Mouse (Mus musculus) adrenal gland, postnatal 4 days (tissue): ENCODE measurements around the gene Kif17. TPM values are rescaled to one million over a fixed set of nuclear protein-coding genes. Genes with fewer than 3 reads are reported as not detected.

ENCODE experiments used
- DNase-seq, 2 experiments: peaks; one replicate each; pipeline ENCODE4 v3.0.0; 2021 to 2022; ENCODE audit warnings: low spot score in 2 of 2, mixed read lengths in 2 of 2
- long read RNA-seq, 2 experiments: library from polyadenylated mRNA; stranded (forward); transcript quantifications; one replicate each; pipeline ENCODE4 v2.0.0; 2021
- total RNA-seq, 2 experiments: library from RNA; stranded (reverse); gene quantifications; 2 replicates each; pipeline ENCODE4 v1.2.3; 2021

Kif17 gene
- total RNA-seq, result 1 to 10 TPM; 5.6 to 6.7 TPM
- long read RNA-seq, experiment 1, partial matches to known transcripts, result 2 of 7 reads
- long read RNA-seq, experiment 1, other reads (novel, unspliced or antisense), result 5 of 7 reads
- long read RNA-seq, experiment 2, partial matches to known transcripts, result 1 of 14 reads
- long read RNA-seq, experiment 2, other reads (novel, unspliced or antisense), result 13 of 14 reads

DNA sequence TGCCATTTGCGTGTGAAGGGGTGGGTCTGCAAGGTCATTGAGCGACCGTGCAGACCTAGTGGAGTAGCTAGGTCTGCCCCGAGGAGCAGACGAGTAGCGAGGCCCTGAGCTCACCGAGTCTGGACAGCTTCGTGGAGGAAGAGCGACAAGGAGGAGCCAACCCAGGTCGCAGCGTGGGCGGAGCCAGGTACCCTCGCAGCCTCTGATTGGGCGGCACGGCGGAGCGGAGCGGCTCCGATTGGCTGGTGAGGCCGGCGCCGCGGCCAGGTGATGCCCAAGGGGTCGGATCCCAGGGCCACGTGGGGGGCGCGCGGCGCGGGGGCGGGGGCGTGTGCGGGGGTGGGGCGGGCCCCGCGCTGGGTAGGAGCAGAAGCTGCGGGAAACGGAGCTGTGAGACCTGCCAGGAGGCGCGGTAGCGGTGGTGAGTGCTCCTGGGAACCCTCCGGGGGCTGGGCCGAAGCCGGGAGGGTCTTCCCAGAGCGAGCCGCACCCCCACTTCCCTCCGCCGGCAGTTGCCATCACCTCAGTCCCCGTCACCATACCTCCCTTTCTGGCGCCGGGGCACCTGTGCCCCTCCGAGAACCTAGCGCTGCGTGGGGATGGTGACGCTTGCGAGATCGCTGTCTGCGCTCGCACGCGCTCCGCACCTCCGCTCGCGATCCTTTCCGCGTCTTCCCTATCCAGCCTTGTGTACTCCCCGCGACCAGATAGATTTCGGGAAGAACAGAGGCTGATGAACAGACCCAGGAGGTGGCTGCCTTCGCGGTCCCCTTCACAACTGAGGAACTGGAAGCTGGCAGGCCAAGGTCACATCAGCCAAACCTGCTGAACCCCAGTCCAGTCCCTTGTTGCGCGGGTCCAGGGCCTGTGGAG, at the start of gene Kif17, which contains the start of gene Sh2d5:
Kif17 (plus strand) TSS at position 348 of the 873 bp plus-strand sequence.
Sh2d5 (plus strand) TSS at position 316 of the 873 bp plus-strand sequence.
- DNase-seq, result peak; percentile 35 to 40

DNA sequence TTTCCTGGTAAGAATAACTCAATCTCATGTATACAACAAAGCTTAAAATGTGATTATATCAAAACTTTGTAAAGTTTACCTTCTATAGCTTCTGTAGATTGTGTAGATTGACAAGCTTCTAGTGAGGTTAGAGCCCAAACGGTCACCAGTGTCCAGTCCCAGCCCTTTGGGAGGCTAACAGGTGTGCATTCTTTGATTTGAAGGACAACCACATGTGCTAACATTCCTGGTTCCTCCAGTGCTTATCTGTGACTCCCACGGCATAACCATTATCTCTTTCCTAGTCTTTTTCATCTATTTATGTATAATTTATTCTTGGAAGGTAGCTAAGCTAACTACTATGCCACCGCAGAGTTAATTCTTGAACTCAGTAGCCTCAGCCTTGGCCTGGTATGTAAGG, 49.5 kb upstream of the Kif17 start:
- DNase-seq, result no peak

- DNase-seq, result no peak
These were observed 48.5 kb upstream of the Kif17 start for GRCm38 (mm10) chr4:138201696-138202095.

DNA sequence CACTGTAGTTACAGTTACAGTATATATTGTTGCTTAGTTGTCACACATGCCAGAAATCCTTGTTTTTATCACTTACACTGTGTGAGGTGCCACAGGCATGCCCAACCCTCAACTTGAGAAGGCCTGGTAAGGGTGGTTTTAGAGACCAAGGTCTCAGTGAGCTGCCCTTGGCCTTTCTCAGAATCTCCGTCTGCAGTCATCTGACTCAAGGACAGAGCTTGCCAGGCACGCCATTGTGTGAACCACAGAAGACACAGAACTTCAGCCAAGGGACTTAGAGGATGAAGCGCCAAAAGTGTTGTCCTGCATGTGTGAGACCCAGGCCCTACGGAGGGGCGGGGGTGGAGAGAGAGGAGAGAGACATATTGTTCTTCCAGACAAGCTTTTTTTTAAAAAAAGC, 40.1 kb upstream of the Kif17 start:
- no peak for DNase-seq

DNA sequence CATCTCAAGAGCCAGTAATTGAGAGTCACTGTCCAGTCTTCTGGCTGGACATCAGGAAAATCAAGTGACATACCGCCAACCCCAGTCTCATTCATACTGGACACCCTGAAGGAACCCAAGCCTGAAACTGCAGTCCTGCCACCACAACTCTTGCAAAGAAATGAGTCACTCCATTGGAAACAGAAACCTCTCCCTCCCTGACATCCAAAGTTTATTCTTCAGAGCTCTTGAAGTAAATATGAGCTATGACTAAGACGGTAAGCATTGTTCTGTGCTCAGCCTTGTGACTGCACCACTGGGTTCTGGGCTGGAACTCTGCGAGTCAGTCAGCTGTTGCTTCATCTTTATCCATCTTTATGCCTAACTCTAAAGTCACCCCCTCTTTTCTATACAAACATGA, 36.4 kb upstream of the Kif17 start:
- DNase-seq, result no peak

DNA sequence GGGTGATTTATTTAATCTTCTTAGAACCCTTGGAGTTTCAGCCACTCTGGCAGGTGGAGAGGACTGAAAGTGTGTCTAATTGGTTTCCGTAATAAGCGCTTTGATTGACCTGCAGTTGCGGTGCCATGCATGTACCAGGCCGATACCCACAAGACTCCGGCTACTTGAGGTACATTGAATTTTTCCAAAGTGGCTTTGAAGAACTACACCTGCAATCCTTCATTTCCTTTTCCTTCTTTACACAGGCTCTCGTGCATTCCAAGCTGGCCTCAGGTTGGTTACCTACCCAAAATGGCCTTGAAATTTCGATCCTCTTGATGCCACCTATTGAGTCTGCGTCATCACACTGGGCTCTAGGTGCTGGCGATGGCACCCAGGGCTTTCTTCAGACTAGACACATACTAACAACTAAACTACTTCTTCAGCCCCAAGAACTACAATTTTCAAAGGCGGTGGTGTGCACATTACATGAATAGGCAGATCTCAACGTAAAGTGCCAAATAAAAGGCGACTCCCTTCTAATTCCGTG, 34.5 kb upstream of the Kif17 start:
- DNase-seq, result no peak

DNA sequence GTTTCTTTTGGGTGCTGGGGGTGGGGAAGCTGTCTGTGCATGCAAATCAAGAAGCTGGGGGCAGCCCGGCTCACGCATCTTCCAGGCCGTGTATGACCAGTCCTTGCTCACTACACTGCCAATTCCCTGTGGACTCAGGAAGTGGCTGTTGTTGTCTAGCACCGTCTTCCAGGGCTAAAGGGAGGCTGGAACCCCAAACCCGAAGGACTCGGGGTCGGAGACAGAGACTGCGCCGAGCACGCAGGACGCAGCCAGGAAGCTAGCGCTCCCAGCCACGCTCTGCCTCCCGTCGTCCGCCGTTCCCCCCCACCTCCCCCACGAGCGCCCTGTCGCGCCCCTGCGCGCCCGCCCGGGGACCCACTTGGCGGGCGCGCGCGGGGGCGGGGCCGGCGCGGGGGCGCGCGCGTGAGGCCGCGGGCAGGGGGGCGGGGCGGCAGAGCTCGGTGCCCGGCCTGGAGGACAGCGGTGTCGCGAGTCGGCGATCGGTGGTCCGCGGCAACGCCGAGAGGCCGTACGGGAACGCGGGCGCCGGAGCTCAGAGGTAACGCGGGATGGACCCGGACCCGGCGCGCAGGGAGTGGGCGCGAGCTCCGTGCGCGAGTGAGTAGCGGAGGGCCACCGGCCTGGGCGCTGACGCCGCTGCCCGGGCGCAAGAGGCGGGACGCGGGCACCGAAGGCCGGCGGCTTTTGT, 33.9 kb upstream of the Kif17 start, which contains the start of gene Hp1bp3:
Hp1bp3 (plus strand) TSS at position 97 of the 691 bp plus-strand sequence.
- DNase-seq, result peak; percentile 71 to 73

- DNase-seq, result peak; percentile 97
These were observed 33.3 kb upstream of the Kif17 start for GRCm38 (mm10) chr4:138216891-138217392.

GRCm38 (mm10) chr4:138217441-138217840, 32.8 kb upstream of the Kif17 start:
- DNase-seq, result no peak

- no peak for DNase-seq
These were observed 32.1 kb upstream of the Kif17 start for GRCm38 (mm10) chr4:138217951-138218685.

DNA sequence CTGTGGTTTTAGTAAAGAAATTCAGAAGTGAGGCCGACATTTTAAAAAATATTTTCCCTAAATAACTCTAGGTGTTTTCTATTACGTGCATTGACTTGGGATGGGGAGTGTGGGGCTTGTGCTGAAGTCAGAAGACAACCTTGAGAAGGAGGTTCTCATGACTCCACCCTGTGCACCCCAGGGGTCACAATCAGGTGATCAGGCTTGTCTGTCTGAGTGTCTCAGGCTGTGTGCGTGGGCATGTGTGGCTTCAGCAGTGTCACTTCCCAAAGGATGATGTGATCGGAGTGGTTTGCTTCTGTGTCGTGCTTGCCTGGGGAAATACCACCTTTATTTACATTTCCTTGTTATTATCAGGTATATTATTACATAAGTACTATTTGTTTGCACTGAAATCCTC, 30.9 kb upstream of the Kif17 start:
- DNase-seq, result no peak

- DNase-seq, result no peak
These were observed 29.5 kb upstream of the Kif17 start for GRCm38 (mm10) chr4:138220761-138221160.

DNA sequence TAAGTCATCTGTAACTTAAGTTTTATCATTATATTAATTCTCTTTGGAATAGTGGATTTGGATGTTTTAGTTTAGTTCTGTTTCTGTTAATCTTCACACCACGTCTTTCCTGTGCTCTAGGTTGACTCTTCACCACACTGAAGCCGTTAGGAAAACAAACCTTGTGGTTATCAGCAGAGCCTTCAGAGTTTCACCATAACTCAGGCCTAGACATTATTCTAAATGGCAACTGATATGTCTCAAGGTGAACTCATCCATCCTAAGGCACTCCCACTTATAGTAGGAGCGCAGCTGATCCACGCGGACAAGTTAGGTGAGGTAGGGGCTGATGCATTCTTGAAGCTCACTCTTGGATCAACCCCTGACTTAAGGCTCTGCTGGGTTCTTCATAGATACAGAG, 28.8 kb upstream of the Kif17 start:
- DNase-seq, result no peak

- DNase-seq, result no peak
These were observed 27.8 kb upstream of the Kif17 start for GRCm38 (mm10) chr4:138222396-138222795.

DNA sequence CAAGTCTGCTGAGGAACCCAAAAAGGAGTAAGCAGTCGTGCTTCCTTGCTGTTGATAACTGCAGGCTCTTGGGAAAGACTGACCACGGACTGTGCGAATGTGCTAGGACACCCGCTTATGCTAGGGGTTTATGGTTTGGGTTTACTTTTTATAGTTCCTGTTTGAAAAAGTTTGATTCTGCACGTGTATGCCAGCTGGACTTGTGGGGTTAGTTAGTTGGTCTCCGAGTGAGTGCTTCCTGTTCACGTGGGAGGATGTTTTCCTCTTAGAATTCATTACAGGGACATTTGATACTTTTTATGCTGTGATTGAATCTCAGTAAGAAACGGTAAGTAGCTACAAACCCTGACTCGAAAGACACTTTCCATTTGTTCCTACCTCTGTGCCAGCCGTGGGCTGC, 26.6 kb upstream of the Kif17 start:
- DNase-seq, result no peak

- no peak for DNase-seq
These were observed 3.2 kb upstream of the Kif17 start for GRCm38 (mm10) chr4:138246756-138247665.

DNA sequence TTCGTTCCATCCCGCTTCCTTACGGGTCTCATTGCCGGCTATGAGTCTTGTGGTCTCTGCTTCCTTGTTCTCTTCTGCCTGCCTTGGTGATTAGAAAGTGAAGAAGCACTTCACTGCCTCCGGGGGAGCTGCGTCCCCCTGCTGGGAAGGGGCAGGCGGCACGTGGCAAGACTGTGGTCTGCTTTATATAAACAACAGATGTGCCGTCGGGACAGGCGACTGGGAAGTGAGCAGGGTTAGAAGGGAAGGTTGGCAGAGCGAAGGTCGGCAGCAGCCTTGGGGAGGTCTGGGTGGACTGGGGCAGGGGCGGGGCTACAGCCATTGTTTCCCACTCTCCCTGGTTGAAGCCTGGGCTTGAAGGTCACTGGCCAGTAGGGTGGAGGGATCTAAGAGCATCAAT, 1.6 kb downstream of the Kif17 start:
- DNase-seq, result no peak

DNA sequence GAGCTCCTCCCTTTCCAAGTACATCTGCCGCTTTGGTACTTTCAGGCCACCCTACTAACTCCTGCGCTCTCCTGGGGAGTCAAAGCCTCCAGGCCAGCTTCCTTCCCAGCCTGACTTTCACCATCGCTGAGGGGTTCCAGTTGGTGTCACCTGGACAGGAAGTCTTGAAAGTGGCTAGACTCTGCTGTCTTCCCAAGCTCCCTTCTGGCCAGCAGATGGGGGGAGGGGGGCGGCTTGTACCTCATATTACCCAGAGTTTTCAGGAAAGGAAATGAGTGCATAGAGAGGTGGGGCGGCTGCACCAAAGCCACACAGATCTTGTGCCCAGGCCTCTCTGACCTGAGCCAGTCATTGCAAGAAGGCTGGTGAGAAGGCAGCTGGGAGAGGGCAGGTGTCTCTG, 2.0 kb downstream of the Kif17 start:
- no peak for DNase-seq

GRCm38 (mm10) chr4:138257116-138257687, 7.0 kb downstream of the Kif17 start:
- no peak for DNase-seq
